Mouse (Mus musculus): ENCODE measurements at regions not wholly inside any gene's neighbourhood (a gene's known extent, or its start where the extent isn't known, plus 50 kb on each side); places are given as distances from the start of the nearest gene placed in this dataset.

GRCm38 (mm10) chr1:179906115-179906514 lies 54.2 kb upstream of the Cdc42bpa start:
- no peak for DNase-seq

- peak; percentile 86 for DNase-seq
These were observed 67.6 kb upstream of the Cdc42bpa start for GRCm38 (mm10) chr1:179892711-179893110.

- no peak for DNase-seq
These were observed 72.4 kb upstream of the Cdc42bpa start for GRCm38 (mm10) chr1:179887921-179888320.

GRCm38 (mm10) chr1:179881222-179881621 lies 77.7 kb upstream of the Ahctf1 start:
- DNase-seq, result no peak

GRCm38 (mm10) chr1:179877893-179878292 lies 74.4 kb upstream of the Ahctf1 start:
- DNase-seq, result no peak

GRCm38 (mm10) chr1:179873772-179874555 lies 70.5 kb upstream of the Ahctf1 start:
- no peak for DNase-seq

GRCm38 (mm10) chr1:179871961-179872360 lies 68.5 kb upstream of the Ahctf1 start:
- DNase-seq, result no peak

GRCm38 (mm10) chr1:179868656-179869055 lies 65.2 kb upstream of the Ahctf1 start:
- no peak for DNase-seq

- peak; percentile 43 for DNase-seq
These were observed 64.0 kb upstream of the Ahctf1 start for GRCm38 (mm10) chr1:179867493-179867892.

GRCm38 (mm10) chr1:179866056-179866772 lies 62.7 kb upstream of the Ahctf1 start:
- DNase-seq, result peak; percentile 87

- DNase-seq, result peak; percentile 75
These were observed 62.1 kb upstream of the Ahctf1 start for GRCm38 (mm10) chr1:179865561-179865960.

- DNase-seq, result no peak
These were observed 61.2 kb upstream of the Ahctf1 start for GRCm38 (mm10) chr1:179864537-179865226.

- DNase-seq, result peak; percentile 54
These were observed 59.9 kb upstream of the Ahctf1 start for GRCm38 (mm10) chr1:179863420-179863819.

GRCm38 (mm10) chr1:179862941-179863340 lies 59.5 kb upstream of the Ahctf1 start:
- no peak for DNase-seq

- no peak for DNase-seq
These were observed 58.3 kb upstream of the Ahctf1 start for GRCm38 (mm10) chr1:179861776-179862175.

GRCm38 (mm10) chr1:179859552-179859902 lies 56.0 kb upstream of the Ahctf1 start:
- DNase-seq, result no peak

- DNase-seq, result peak; percentile 77
These were observed 55.5 kb upstream of the Ahctf1 start for GRCm38 (mm10) chr1:179858780-179859551.

GRCm38 (mm10) chr1:179854288-179854965 lies 50.9 kb upstream of the Ahctf1 start:
- DNase-seq, result no peak

All from kidney, adult 9 months (tissue).